Mouse (Mus musculus) heart, embryonic 11.5 days (tissue): Measurements from ENCODE around the gene Cox7a2l. TPM values are rescaled to one million over a fixed set of nuclear protein-coding genes. Genes with fewer than 3 reads are reported as not detected.

Experiments used
- polyA plus RNA-seq: library from polyadenylated mRNA; unstranded; fragments of >200 nt; fragmentation: Nextera tagmentation; extraction: Ambion mirVana; gene quantifications from 2 replicates; pipeline ENCODE4 v1.2.1, GENCODE M21; 2014

The Cox7a2l gene
- polyA plus RNA-seq, 1 experiment from 2014 or later, result 217 TPM

Other genes with a start within 250 kb of the Cox7a2l start
- 24.4 and 35.0 TPM in 2 replicates for gene Eml4, start 166.4 kb downstream of the Cox7a2l start, polyA plus RNA-seq
- not detected in 2 replicates for gene Kcng3, start 114.6 kb upstream of the Cox7a2l start, polyA plus RNA-seq
- gene Mta3, start 188.8 kb upstream of the Cox7a2l start, polyA plus RNA-seq, result 38.1 and 48.6 TPM in 2 replicates